Mouse (Mus musculus) frontal cortex, postnatal 14 days (tissue): ENCODE measurements at regions not wholly inside any gene's neighbourhood (a gene's known extent, or its start where the extent isn't known, plus 50 kb on each side); places are given as distances from the start of the nearest gene placed in this dataset.

Source experiments
- DNase-seq, 2 experiments: peaks; one replicate each; pipeline ENCODE4 v3.0.0; 2022; ENCODE audit warnings: low spot score in 2 of 2

- no peak for DNase-seq
Measured at GRCm38 (mm10) chr1:14513662-14514061, 1579.5 kb downstream of the 4930444P10Rik start.

GRCm38 (mm10) chr1:14512481-14513285 lies 1580.4 kb downstream of the 4930444P10Rik start:
- DNase-seq: no peak

GRCm38 (mm10) chr1:14506831-14507690 lies 1586.1 kb downstream of the 4930444P10Rik start:
- no peak for DNase-seq

GRCm38 (mm10) chr1:14506201-14506830 lies 1586.8 kb downstream of the 4930444P10Rik start:
- no peak for DNase-seq

- no peak for DNase-seq
Measured at GRCm38 (mm10) chr1:14505741-14506140, 1587.4 kb downstream of the 4930444P10Rik start.

GRCm38 (mm10) chr1:14504767-14505343 lies 1588.3 kb downstream of the 4930444P10Rik start:
- no peak for DNase-seq

GRCm38 (mm10) chr1:14503881-14504742 lies 1589.0 kb downstream of the 4930444P10Rik start:
- peak in 1 of 2 experiments; percentile 6 for DNase-seq

- no peak for DNase-seq
Measured at GRCm38 (mm10) chr1:14503193-14503800, 1589.8 kb downstream of the 4930444P10Rik start.

GRCm38 (mm10) chr1:14499105-14499504 lies 1594.0 kb downstream of the 4930444P10Rik start:
- no peak for DNase-seq

GRCm38 (mm10) chr1:14490026-14490425 lies 1603.1 kb downstream of the 4930444P10Rik start:
- no peak for DNase-seq

GRCm38 (mm10) chr1:14487708-14488127 lies 1605.4 kb downstream of the 4930444P10Rik start:
- DNase-seq: no peak

GRCm38 (mm10) chr1:14485746-14486145 lies 1607.4 kb downstream of the 4930444P10Rik start:
- no peak for DNase-seq

- DNase-seq: no peak
Measured at GRCm38 (mm10) chr1:14484121-14484916, 1608.8 kb downstream of the 4930444P10Rik start.

GRCm38 (mm10) chr1:14472294-14472693 lies 1620.8 kb downstream of the 4930444P10Rik start:
- no peak for DNase-seq

- no peak for DNase-seq
Measured at GRCm38 (mm10) chr1:14471551-14471950, 1621.6 kb downstream of the 4930444P10Rik start.

GRCm38 (mm10) chr1:14464788-14465482 lies 1628.2 kb downstream of the 4930444P10Rik start:
- DNase-seq: no peak

- no peak for DNase-seq
Measured at GRCm38 (mm10) chr1:14462496-14462895, 1630.6 kb downstream of the 4930444P10Rik start.

GRCm38 (mm10) chr1:14460811-14461210 lies 1632.3 kb downstream of the 4930444P10Rik start:
- no peak for DNase-seq

- DNase-seq: no peak
Measured at GRCm38 (mm10) chr1:14429326-14429725, 1663.8 kb downstream of the 4930444P10Rik start.
